Mouse (Mus musculus): Measurements from ENCODE around the gene Slc25a51.

DNA sequence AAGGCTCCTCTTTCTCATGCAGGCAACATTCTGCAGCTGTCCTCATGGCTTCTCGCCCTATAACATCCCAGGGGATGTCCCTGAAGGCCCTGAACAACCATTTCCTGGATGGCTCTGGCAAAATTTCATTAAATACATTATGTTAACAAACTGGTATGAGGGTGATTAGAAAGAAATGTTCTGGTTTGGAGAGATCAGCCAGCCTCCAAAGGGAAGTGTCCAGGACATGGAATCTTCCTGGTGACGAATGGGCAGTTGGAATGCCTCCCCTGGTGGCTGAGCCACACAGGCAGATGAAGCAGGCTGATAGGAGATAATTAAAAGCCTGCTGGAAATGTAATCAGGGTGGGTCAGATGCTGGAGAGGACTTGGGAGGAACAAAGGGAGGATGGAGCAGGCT lies 27.3 kb upstream of the Slc25a51 start:
- no peak for TF ChIP-seq CTCF (IDR thresholded peaks at IDR 0.05; ENCODE audit: insufficient read depth, low read depth, low read length)
- TF ChIP-seq POLR2A (IDR thresholded peaks at IDR 0.05; ENCODE audit: insufficient read depth, low read depth, low read length), result no peak
